Mouse (Mus musculus): Measurements from ENCODE around the gene Bbs4. TPM values are rescaled to one million over a fixed set of nuclear protein-coding genes. Genes with fewer than 3 reads are reported as not detected.
"Not testable (repeated sequence)": the region's sequence is repeated elsewhere in the genome, so short reads cannot be mapped to it uniquely, and the experiment has no call there.

The Bbs4 gene
- total RNA-seq (2021) = 1 to 10 TPM; 3.8 to 4.1 TPM
- long read RNA-seq, experiment 1, transcript Bbs4-201 (16 exons, 2,518 nt) = major isoform, 6 of 10 reads
- long read RNA-seq, experiment 1, partial matches to known transcripts = 2 of 10 reads
- long read RNA-seq, experiment 1, other reads (novel, unspliced or antisense) = 2 of 10 reads
- long read RNA-seq, experiment 2, transcript Bbs4-201 (16 exons, 2,518 nt) = major isoform, 13 of 18 reads
- long read RNA-seq, experiment 2, partial matches to known transcripts = 2 of 18 reads
- long read RNA-seq, experiment 2, other reads (novel, unspliced or antisense) = 3 of 18 reads

DNA sequence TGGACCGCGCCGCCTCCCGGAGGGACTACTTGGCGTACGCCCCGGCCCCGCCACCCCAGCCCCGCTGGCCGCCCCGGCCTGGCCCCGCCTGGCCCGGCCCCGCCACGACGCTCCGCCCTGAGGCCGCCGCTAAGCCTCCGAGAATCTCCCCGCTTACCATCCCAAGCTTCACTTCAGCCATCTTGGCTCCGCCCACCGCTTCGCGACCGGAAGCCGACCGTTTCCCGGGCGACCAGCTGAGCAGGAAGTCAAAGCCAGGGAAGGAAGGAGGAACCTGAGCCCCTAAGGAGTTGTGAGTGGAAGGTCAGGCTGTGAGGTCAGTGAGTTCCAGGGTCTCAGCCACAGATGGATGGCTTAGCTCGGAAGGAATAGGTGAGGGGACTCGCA is at the start of gene Bbs4:
Gene Bbs4, minus strand, starts transcription at position 256 of the 387 bp plus-strand sequence.
- DNase-seq = peak; percentile 91

DNA sequence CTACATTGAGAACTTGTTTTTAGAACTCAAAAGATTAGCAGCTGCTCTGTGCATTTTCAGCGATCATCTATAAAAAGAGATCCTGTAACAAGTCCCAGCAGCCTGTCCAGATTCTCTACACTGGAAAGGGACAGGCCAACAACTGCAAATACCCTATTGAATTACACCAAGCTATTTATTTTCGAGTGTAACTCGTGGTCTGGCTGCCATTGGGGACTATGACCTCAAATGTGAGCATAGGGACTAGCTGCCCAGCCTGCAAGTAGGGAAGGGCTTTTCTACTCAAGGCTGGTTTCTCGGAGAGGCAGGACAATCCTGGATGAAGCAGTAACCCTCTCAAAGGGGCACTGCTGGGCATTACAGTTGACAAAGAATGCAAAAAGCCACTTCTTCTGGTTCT is 35.8 kb upstream of the Bbs4 start:
- DNase-seq = no peak

DNA sequence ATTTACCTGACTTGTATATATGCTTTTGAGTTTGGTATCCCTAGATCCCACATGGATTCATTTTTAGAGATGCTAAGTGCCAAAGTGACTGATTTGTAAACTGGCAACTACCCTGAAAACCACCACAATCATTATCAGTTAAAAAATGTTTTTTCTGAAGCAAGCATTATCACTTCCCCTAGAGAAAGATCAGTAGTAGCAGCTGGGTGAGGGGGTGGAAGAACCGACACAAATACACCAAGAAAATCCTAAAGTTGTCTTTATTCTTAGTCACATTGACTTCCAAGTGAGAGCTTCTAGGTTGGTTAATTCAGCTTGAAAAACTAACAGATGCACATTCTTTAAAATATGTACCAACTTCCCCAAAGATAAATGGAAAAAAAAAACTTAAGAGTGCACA is 35.0 kb upstream of the Bbs4 start:
- no peak for DNase-seq

DNA sequence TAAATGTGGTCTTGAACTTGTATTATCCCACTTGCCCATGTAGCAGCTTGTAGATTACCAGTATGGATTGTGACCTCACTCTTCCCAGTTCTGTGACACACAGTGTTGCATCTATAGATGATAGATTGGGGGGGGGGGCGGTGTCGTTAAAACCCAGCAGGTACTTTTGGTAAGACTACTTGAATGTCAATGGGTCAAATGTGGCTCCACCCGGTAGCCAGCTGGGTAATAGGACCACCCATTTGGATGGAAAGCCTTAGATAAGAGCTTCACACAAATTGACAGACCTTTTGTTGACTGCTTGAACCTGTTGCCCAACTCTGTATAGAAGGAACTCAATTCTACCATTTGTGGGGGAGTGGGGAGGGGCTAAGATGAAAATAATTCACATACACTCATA is 34.2 kb upstream of the Bbs4 start:
- no peak for DNase-seq

DNA sequence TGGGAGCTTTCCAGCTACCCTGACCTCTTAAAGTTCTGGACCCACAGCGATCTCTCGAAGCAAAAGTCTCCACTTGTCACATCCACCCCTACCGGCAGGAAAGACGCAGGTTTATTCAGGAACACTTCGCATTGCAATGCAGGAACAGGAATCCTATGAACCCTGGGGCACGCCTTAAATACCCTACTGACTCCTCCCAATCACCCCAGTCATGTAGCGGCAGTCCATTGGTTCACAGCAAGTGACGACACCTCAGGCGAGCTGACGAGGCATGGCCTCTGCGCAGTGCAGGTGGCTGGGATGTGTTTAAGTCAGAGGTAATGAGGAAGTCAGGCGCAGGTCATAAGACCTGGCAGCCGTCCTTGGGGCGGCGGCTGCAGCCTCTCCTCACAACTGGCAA is 22.3 kb upstream of the Bbs4 start:
- no peak for DNase-seq

- DNase-seq = no peak
Measured at GRCm38 (mm10) chr9:59369646-59370045, 16.3 kb upstream of the Bbs4 start.

GRCm38 (mm10) chr9:59369220-59369619 is 15.9 kb upstream of the Bbs4 start:
- DNase-seq = no peak

- not testable (repeated sequence) for DNase-seq
Measured at GRCm38 (mm10) chr9:59360487-59360886, 7.2 kb upstream of the Bbs4 start.

DNA sequence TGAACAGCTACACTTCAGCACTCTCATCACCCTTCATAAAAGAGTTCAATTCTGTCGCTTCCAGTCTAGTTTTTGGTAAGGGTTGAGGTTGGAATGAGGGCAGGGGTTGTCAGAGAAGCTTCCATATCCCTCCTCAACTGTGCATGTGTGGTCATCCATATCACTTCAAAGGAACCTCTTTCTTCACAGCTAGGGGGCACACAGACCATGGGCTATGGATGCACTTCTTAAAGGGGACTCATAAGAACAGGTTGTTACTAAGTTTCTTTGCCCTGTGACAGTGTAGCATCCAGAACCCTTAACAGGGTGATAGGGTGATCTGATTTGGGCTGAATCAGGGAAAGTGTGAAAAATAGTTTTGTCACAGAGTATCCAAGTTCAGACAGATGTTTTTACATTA is 4.7 kb upstream of the Bbs4 start:
- DNase-seq = not testable (repeated sequence)

DNA sequence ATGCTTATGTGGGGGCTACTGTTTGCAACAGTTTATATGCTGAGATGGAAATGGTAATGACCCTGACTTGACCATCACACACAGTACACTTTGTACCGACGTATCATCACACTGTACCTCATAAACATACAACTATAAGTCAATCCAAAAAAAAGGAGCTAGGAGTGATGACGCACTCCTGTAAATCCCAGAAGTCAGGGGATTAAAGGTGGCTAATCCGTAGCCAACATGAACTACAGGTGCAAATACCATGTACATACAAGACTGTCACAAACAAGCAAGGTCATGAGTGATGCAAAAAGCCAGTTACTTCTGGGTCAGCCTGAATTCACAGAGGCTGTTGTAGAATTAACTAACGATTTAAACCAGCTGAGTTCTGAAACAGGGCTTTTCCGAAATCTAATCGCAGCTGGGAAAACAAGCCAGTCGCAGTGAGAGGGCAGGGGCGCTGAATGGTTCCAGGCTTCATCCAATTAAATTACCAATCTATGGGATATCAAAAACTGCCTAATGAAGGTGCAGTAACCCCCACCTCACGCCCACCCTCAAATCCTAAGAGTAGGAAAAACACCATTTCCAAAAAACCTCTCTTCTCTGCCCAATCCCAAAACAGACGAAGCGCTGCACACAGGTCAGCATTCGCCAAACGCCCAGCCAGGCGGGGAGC is 589 bp downstream of the Bbs4 start:
- no peak for DNase-seq

GRCm38 (mm10) chr9:59346176-59346575 is 7.1 kb downstream of the Bbs4 start:
- DNase-seq = no peak

- DNase-seq = peak; percentile 29
Measured at GRCm38 (mm10) chr9:59340002-59340401, 13.3 kb downstream of the Bbs4 start.

GRCm38 (mm10) chr9:59339107-59339506 is 14.2 kb downstream of the Bbs4 start:
- no peak for DNase-seq

DNA sequence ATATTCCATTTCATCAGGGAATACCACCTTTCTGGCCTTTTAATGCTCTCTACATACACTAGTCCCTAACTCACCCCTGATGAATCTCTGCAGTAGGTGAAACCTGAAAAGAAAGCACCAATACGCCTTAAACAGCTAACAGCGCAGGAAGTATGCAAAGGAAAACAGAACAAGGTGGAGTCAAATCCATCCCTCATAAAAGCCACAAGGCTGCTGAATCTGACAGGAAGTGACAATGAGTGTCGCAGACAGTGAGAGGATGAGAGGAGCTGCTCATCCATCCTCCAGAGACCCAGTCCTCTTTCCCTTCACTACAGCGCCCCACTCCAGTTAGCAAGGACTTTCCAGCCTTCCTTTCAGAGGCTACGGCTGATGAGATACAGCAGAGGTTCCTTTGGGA is 14.9 kb downstream of the Bbs4 start:
- DNase-seq = no peak

GRCm38 (mm10) chr9:59337889-59338288 is 15.4 kb downstream of the Bbs4 start:
- DNase-seq = no peak

GRCm38 (mm10) chr9:59336539-59336938 is 16.8 kb downstream of the Bbs4 start:
- no peak for DNase-seq

DNA sequence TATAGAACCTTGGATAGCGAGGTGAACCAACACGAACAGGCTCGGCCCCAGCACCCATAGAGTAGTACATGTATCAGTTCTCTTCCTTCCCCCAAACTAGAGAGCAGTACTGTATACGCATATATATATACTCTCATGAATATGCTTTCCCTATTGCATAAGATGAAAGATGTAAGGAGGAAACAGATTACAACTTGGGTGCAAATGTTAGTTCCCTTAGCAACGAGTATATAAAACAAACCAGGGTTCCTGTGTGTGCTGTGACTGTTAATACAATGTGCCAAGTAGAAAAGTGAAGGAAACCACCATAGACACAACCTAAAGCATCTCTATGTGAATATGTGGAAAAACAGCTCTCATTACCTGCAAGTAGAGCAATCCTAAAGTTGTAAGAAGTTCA is 23.3 kb downstream of the Bbs4 start:
- no peak for DNase-seq

GRCm38 (mm10) chr9:59324351-59324750 is 29.0 kb downstream of the Bbs4 start:
- DNase-seq = no peak

DNA sequence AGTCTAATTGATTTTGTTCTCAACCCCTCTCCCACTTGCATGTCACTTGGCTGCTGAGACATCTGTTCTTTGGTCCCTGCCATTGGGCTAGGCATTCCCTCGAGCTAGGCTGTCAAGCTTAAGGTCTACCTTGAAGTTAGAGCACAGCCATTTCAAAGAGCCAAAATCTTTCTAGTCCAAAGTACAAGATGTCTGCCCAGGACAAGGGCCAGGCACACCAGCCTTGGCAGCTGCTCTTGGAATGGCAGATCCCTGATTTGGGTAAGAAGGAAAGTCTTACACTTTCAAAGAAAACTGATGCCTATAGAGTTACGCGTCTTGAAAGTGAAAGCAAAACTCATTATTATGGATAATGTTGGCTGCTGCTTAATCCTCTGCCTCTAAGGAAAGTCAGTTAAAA is 37.1 kb downstream of the Bbs4 start:
- no peak for DNase-seq

GRCm38 (mm10) chr9:59311284-59311670 is 42.0 kb downstream of the Bbs4 start:
- no peak for DNase-seq

DNA sequence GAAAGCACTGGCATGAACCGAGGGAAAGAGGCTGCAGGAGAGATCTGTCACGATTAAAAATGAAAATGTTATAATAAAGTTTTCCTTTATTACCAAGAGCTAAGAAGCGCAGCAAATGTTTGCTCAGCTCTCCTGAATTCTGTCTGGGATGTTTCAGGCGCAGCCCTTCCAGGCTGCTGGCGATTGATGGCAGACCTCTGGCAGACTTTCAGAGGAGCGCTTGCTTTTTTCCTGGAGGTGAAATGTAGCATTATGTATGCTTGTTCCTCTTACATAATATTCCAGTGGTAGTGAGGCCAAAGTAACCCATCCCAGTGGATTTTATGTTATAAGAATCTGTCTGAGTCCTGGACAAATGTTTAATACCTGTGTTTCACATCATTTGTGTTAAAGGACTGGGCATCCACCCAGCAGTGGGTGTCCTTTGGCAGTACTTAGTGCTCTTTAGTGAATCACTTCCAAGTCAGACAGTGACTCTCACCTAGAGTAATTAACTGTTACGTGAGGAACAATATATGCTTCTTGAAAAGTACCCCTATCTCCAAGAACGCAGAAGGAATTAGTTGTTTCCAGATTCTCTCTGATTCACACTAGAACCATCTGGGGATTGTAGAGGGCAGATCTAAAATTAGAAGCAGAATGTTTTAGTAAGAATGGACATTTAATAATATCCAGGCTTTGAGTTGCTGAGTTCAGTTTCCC is 42.6 kb downstream of the Bbs4 start:
- no peak for DNase-seq

- no peak for DNase-seq
Measured at GRCm38 (mm10) chr9:59307890-59308289, 45.4 kb downstream of the Bbs4 start.

- no peak for DNase-seq
Measured at GRCm38 (mm10) chr9:59296419-59296818, 56.9 kb downstream of the Bbs4 start.

GRCm38 (mm10) chr9:59292493-59292875 is 60.8 kb downstream of the Bbs4 start:
- DNase-seq = no peak
